7 mouse cellular contexts compared by ENCODE assay signal in genomic region chr7:19789904-19790347, GRCm38 (mm10). TPM values are rescaled to one million over a fixed set of nuclear protein-coding genes. Genes with fewer than 3 reads are reported as not detected.
DNase-seq lines count a peak whose midpoint lies in the region; ATAC-seq and TF ChIP-seq lines count a peak whose summit lies in the region.

No protein-coding gene starts in this region.

- under 1% methylated on average over 19 of the region's 19 CpGs for WGBS in embryonic facial prominence, embryonic 11.5 days
- 1% methylated on average over 19 of the region's 19 CpGs for WGBS in limb, embryonic 11.5 days
- under 1% methylated on average over 19 of the region's 19 CpGs for WGBS in midbrain, embryonic 13.5 days
- WGBS in small intestine, adult 2 months = 15% methylated on average over 19 of the region's 19 CpGs

- TF ChIP-seq CTCF in small intestine, adult 2 months (IDR thresholded peaks at IDR 0.05; ENCODE audit: extremely low read depth, insufficient read length, insufficient replicate concordance, low read depth, low read length) = peak; percentile 97

- H3K27ac ChIP-seq in embryonic facial prominence, embryonic 11.5 days (replicated peaks; ENCODE audit: low read depth, low read length) = no peak overlapping the region
- H3K27ac ChIP-seq in limb, embryonic 11.5 days (replicated peaks; ENCODE audit: low read depth, low read length) = no peak overlapping the region
- H3K27ac ChIP-seq in midbrain, embryonic 13.5 days = no peak overlapping the region
- H3K27ac ChIP-seq in small intestine, adult 2 months (ENCODE audit: insufficient read depth, low read depth, low read length) = no peak overlapping the region

- ATAC-seq in embryonic facial prominence, embryonic 11.5 days (replicated peaks; ENCODE audit: insufficient number of reproducible peaks, low FRiP score, low TSS enrichment, low read depth) = peak; percentile 22; the same call in 1 of the 2 replicates
- peak; percentile 75; the same call in 1 of the 2 replicates for ATAC-seq in limb, embryonic 11.5 days (ENCODE audit: insufficient number of reproducible peaks, low FRiP score, low TSS enrichment, low read depth)
- ATAC-seq in midbrain, embryonic 13.5 days = peak; percentile 73

- no peaks in the 10 kb centered on the region for H3K4me1 ChIP-seq in embryonic facial prominence, embryonic 11.5 days (ENCODE audit: control insufficient read depth, insufficient read depth, low read length)
- no peaks in the 10 kb centered on the region for H3K4me1 ChIP-seq in limb, embryonic 11.5 days (ENCODE audit: control insufficient read depth, insufficient read depth, low read length)
- H3K4me1 ChIP-seq in midbrain, embryonic 13.5 days (replicated peaks) = peaks cover 4% of the 10 kb centered on the region
- peaks cover 20% of the 10 kb centered on the region for H3K4me1 ChIP-seq in small intestine, adult 2 months (ENCODE audit: control insufficient read depth, insufficient read depth, insufficient read length, low read length)

- peak overlapping the region; percentile 43 for H3K9ac ChIP-seq in embryonic facial prominence, embryonic 11.5 days (replicated peaks; ENCODE audit: low read length)
- H3K9ac ChIP-seq in limb, embryonic 11.5 days (ENCODE audit: low read length) = peak overlapping the region; percentile 19
- H3K9ac ChIP-seq in midbrain, embryonic 13.5 days (replicated peaks) = peak overlapping the region; percentile 48; the same call in 1 of the 2 replicates

- peak overlapping the region; percentile 19 for H3K4me3 ChIP-seq in embryonic facial prominence, embryonic 11.5 days (ENCODE audit: low read depth, low read length)
- no peak overlapping the region; the same call in 1 of the 2 replicates for H3K4me3 ChIP-seq in limb, embryonic 11.5 days (ENCODE audit: low read depth, low read length)
- peak overlapping the region; percentile 32 for H3K4me3 ChIP-seq in midbrain, embryonic 13.5 days (replicated peaks)
- peak overlapping the region; percentile 40 for H3K4me3 ChIP-seq in small intestine, adult 2 months (ENCODE audit: low read depth, low read length)

- peak overlapping the region; percentile 56 for H3K4me2 ChIP-seq in embryonic facial prominence, embryonic 11.5 days (ENCODE audit: low read depth, low read length)
- peak overlapping the region; percentile 55 for H3K4me2 ChIP-seq in limb, embryonic 11.5 days (ENCODE audit: low read depth, severe bottlenecking)
- peak overlapping the region; percentile 62 for H3K4me2 ChIP-seq in midbrain, embryonic 13.5 days (replicated peaks)

- no peaks in the 10 kb centered on the region for H3K36me3 ChIP-seq in embryonic facial prominence, embryonic 11.5 days (replicated peaks; ENCODE audit: control insufficient read depth, insufficient read depth, low read depth, low read length)
- no peaks in the 10 kb centered on the region for H3K36me3 ChIP-seq in limb, embryonic 11.5 days (ENCODE audit: control insufficient read depth, insufficient read depth, low read length)
- no peaks in the 10 kb centered on the region for H3K36me3 ChIP-seq in midbrain, embryonic 13.5 days
- H3K36me3 ChIP-seq in small intestine, adult 2 months (ENCODE audit: control insufficient read depth, insufficient read depth, low read length) = peaks cover 36% of the 10 kb centered on the region

- H3K9me3 ChIP-seq in embryonic facial prominence, embryonic 11.5 days (replicated peaks; ENCODE audit: control insufficient read depth, low read length) = no peaks in the 10 kb centered on the region
- H3K9me3 ChIP-seq in limb, embryonic 11.5 days (ENCODE audit: control insufficient read depth, low read length) = no peaks in the 10 kb centered on the region; the same call in 1 of the 2 replicates
- no peaks in the 10 kb centered on the region for H3K9me3 ChIP-seq in midbrain, embryonic 13.5 days

- TF ChIP-seq POLR2A in small intestine, adult 2 months (IDR thresholded peaks at IDR 0.05; ENCODE audit: low read depth, low read length) = no peak

- DNase-seq in adrenal gland, postnatal 14 days = peak; percentile 96
- DNase-seq in embryonic facial prominence, embryonic 11.5 days (ENCODE audit: low spot score) = peak; percentile 90
- peak; percentile 96 for DNase-seq in heart, adult 11 months
- peak; percentile 93 for DNase-seq in kidney, adult 18-20 months
- DNase-seq in limb, embryonic 11.5 days (ENCODE audit: low spot score) = peak; percentile 97

- H3K27me3 ChIP-seq in embryonic facial prominence, embryonic 11.5 days (ENCODE audit: control insufficient read depth, insufficient read depth, low read length) = no peaks in the 10 kb centered on the region
- H3K27me3 ChIP-seq in limb, embryonic 11.5 days (ENCODE audit: control insufficient read depth, insufficient read depth, low read length) = 0 out of 2 replicates have a peak, but pooled peaks cover 2% of the 10 kb centered on the region
- peaks cover 12% of the 10 kb centered on the region; the same call in 1 of the 2 replicates for H3K27me3 ChIP-seq in midbrain, embryonic 13.5 days
- H3K27me3 ChIP-seq in small intestine, adult 2 months (ENCODE audit: control insufficient read depth, insufficient read depth, low read length) = no peaks in the 10 kb centered on the region

RNA-seq across cellular contexts. Expression of gene Cblc, which starts 6.7 kb away (rescaled TPM):
- 1.4 TPM in 1 of 2 replicates, not detected in the other for total RNA-seq in adrenal gland, postnatal 14 days (2021)
- 1.1 and 1.7 TPM in 2 replicates for polyA plus RNA-seq in embryonic facial prominence, embryonic 11.5 days (2014; fragmentation: Nextera tagmentation; extraction: Ambion mirVana)
- polyA plus RNA-seq in limb, embryonic 11.5 days (2014; fragmentation: Nextera tagmentation; extraction: Ambion mirVana) = 0.75 and 1.3 TPM in 2 replicates
- polyA plus RNA-seq in midbrain, embryonic 13.5 days (2015; fragmentation: Nextera tagmentation; extraction: Ambion mirVana) = 0.32 TPM in 1 of 2 replicates, not detected in the other
- polyA plus RNA-seq in small intestine, adult 2 months (2012; rRNA removed) = 56.7 and 145 TPM in 2 replicates

RNA-seq across cellular contexts. Expression of gene Bcam, which starts 19.1 kb away (rescaled TPM):
- 59.8 and 70.8 TPM in 2 replicates for total RNA-seq in adrenal gland, postnatal 14 days (2021)
- polyA plus RNA-seq in embryonic facial prominence, embryonic 11.5 days (2014; fragmentation: Nextera tagmentation; extraction: Ambion mirVana) = 43.8 and 52.0 TPM in 2 replicates
- polyA plus RNA-seq in limb, embryonic 11.5 days (2014; fragmentation: Nextera tagmentation; extraction: Ambion mirVana) = 43.0 and 44.1 TPM in 2 replicates
- 5.2 and 6.4 TPM in 2 replicates for polyA plus RNA-seq in midbrain, embryonic 13.5 days (2015; fragmentation: Nextera tagmentation; extraction: Ambion mirVana)
- 18.6 and 20.3 TPM in 2 replicates for polyA plus RNA-seq in small intestine, adult 2 months (2012; rRNA removed)

RNA-seq across cellular contexts. Expression of gene Bcl3, which starts 32.6 kb away (rescaled TPM):
- 26.6 and 36.9 TPM in 2 replicates for total RNA-seq in adrenal gland, postnatal 14 days (2021)
- 1.4 and 2.2 TPM in 2 replicates for polyA plus RNA-seq in embryonic facial prominence, embryonic 11.5 days (2014; fragmentation: Nextera tagmentation; extraction: Ambion mirVana)
- 0.71 and 1.2 TPM in 2 replicates for polyA plus RNA-seq in limb, embryonic 11.5 days (2014; fragmentation: Nextera tagmentation; extraction: Ambion mirVana)
- 0.27 and 0.88 TPM in 2 replicates for polyA plus RNA-seq in midbrain, embryonic 13.5 days (2015; fragmentation: Nextera tagmentation; extraction: Ambion mirVana)
- 169 and 226 TPM in 2 replicates for polyA plus RNA-seq in small intestine, adult 2 months (2012; rRNA removed)

RNA-seq across cellular contexts. Expression of gene Nectin2, which starts 39.6 kb away (rescaled TPM):
- 90.1 and 94.7 TPM in 2 replicates for total RNA-seq in adrenal gland, postnatal 14 days (2021)
- polyA plus RNA-seq in embryonic facial prominence, embryonic 11.5 days (2014; fragmentation: Nextera tagmentation; extraction: Ambion mirVana) = 69.8 and 73.0 TPM in 2 replicates
- polyA plus RNA-seq in limb, embryonic 11.5 days (2014; fragmentation: Nextera tagmentation; extraction: Ambion mirVana) = 59.3 and 63.2 TPM in 2 replicates
- polyA plus RNA-seq in midbrain, embryonic 13.5 days (2015; fragmentation: Nextera tagmentation; extraction: Ambion mirVana) = 40.6 and 48.0 TPM in 2 replicates
- polyA plus RNA-seq in small intestine, adult 2 months (2012; rRNA removed) = 128 and 208 TPM in 2 replicates

Comparison
In these comparisons a context has a peak if more than half of its experiments do, and no peak if none do; other contexts are left out.
1. ATAC-seq: peak in every context shown above with its lines; median percentile 75 in limb, embryonic 11.5 days; 73 in midbrain, embryonic 13.5 days; 22 in embryonic facial prominence, embryonic 11.5 days.
2. RNA of gene Cblc, which starts 6.7 kb away (polyA plus RNA-seq): 56.7 to 145 TPM in small intestine, adult 2 months; 1.1 to 1.7 TPM in embryonic facial prominence, embryonic 11.5 days, 0.75 to 1.3 TPM in limb, embryonic 11.5 days and 0.32 TPM in midbrain, embryonic 13.5 days; every median in the first group is over 10 times any median in the second.
3. RNA of gene Bcl3, which starts 32.6 kb away (polyA plus RNA-seq): 169 to 226 TPM in small intestine, adult 2 months; 1.4 to 2.2 TPM in embryonic facial prominence, embryonic 11.5 days, 0.71 to 1.2 TPM in limb, embryonic 11.5 days and 0.27 to 0.88 TPM in midbrain, embryonic 13.5 days; every median in the first group is over 10 times any median in the second.
4. Peak in every context shown above with its lines, with median percentiles within 50 percentile points of each other: DNase-seq, H3K4me2 ChIP-seq and H3K9ac ChIP-seq.